Mouse (Mus musculus) retina, adult 2 months (tissue): ENCODE results near the gene Stat3.

Experiments used
- DNase-seq: peaks from one replicate; pipeline ENCODE4 v3.0.0-alpha.2; 2012; ENCODE audit warnings: low read depth, low spot score

The Stat3 gene

DNA sequence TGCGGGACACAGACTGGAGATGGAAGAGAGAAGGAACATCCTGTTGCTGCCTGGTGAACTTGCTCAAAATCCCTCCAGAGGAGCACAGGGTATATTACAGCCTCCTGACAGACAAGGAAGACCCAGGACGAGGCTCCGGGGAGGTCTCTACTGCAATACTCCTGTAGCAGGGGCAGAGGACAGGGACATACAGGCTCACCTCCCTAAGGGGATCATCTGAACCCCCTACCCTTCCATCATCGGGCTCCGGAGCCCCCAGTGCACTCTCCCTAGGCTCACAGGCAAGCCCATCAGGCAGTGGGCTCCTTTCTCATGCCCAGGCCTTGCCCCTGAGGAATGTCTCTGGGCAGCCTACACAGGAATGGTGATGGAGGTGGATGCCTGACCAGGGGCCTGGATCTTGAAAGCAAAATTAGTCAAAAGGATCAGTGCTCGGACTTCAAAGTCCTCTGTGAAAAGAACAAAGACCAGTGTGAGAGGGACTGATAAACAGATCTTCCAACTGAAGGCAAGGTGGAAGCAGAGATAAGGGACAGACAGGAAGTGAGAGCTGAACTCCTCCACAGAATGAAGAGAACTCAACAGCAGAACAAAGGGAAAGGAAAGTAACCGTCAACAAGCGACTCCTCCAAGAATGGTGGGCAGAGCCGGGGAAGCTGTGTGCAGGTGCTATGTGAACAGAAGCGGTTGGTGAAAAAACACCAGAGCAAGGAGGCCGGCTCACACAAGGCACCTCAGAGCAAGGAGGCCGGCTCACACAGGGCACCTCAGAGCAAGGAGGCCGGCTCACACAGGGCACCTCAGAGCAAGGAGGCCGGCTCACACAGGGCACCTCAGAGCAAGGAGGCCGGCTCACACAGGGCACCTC lies 47.9 kb downstream of the Stat3 start:
- no peak for DNase-seq

DNA sequence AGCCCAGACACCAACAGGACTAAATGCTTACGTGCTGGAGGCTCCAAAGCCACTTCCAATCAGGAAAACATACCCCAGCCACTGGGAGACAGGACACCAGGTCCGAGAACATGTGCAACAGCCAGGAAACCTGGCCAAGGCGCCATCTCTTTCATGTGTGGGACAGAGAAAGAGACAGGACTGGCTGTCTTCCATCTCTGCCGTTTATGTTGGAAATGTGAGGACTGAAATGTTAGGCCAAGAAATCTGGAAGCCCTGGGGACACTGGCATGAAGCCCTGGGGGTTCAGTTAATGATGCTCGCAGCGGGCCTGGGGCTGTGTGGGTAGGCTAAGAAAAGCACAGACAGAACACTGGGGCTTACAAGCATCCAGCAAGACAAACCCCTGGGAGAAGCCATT lies 48.9 kb downstream of the Stat3 start:
- DNase-seq, result no peak

DNA sequence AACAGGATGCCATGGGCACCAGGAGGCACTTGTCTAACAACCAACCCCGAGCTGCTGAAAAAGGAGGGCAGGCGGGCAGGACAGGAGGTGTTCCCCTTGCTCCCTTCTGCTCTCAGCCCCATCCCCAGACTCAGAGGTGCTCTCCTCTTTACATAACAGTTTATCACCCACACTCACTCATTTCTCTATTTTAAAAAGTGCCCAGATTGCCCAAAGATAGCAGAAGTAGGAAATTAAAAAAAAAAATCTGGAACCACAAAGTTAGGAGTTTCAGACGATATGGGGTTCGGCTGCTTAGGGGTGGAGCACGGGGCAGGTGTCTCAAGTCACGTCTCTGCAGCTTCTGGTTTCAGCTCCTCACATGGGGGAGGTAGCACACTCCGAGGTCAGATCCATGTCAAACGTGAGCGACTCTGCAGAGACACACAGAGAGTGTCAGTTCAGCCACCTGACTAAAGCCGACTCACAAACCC lies 51.0 kb downstream of the Stat3 start:
- DNase-seq, result no peak

DNA sequence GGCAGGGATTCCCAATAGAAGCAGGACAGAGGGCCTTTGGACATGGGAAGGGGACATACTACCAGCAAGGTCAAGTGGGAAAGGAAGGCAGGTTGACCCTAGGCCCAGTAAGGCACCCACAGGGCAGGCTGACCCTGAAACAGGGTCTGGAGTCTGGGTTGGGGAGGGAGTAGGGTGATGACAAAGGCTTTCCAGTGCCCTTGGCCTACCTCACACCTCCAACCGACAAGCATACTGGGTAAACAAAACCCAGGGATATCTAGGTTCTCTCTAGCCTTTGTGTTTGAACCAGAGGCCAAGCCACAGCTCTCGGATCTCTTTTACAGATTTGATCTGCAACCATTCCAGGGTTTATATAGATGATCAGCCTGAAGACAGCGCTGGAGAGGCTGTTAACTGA lies 51.6 kb downstream of the Stat3 start:
- no peak for DNase-seq

DNA sequence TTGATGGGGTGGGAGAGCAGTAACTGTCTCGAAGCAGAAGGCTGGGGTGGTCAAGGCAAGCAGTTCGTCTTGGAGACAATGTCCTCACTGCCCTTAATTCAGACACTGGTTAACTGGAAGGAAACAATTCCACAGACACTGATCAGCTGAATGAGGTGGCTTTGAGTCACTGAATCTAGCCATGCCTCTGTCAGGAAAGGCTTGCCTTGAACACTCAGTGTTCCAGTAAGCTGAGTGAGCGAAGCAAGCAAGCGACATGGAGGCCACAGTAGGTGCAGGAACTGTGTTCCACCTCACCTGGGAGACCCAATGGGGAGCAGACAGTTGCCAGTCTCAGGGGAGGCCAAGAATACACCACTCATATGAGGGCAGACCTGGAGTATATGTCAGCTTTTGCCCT lies 52.1 kb downstream of the Stat3 start:
- DNase-seq, result no peak

DNA sequence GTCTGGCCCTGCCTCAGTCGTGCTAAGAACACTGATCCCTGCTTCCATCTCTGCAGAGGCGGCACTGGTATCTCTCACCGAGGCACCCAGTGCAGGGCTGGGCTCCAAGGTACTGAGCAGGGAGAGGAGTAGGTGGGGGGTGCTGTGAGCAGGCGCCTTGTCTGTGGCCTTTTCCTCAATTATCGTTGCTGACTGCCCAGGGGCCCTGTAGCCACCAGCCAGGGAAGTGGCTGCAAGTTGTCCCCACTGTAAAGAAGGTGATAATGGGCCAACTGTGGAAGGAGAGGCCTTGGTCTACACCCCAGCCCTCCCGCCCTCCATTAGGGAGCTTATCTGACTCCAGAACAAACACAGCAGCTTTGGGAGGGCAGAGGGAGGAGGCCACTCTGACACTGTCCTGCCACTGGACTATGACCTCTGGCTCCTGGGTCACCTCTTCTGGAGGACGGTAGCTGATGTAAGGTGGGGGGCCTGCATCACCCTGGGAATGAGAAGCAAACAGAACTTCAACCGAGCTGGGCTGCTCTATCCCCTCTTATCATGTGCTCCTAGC lies 53.1 kb downstream of the Stat3 start:
- no peak for DNase-seq

DNA sequence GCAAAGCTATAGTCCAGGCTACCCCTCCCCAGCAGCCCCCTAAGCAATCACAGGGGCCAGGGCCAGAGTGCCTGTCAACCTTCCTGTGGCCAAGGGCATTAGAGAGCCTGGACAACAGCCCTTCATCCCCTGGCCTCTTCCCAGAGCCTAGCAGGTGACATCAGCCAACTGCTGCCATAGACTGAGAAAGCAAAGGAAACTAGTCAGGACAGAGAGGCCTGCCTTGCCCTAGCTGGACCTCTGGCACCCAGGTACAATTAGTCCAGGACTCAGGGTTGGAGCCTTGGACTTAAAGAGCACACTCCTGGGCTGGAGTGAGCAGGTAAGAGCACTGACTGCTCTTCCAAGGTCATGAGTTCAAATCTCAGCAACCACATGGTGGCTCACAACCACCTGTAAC lies 53.9 kb downstream of the Stat3 start:
- no peak for DNase-seq

DNA sequence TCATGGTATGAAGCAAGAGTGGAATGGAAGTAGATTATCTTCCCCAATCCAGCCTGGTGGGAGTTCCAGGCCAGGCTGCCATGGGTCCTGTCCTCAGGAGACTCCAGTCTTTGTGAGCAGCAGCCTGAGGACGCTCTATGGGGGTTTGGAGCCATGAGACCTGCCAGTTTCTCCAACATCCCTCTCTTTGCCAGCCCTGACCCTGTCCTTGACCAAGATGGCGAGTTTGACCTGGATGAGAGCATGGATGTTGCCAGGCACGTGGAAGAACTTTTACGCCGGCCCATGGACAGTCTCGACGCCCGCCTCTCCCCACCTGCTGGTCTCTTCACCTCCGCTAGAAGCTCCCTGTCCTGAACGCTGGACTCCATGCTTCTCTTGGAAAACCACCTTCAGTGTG lies 55.7 kb downstream of the Stat3 start:
- no peak for DNase-seq

DNA sequence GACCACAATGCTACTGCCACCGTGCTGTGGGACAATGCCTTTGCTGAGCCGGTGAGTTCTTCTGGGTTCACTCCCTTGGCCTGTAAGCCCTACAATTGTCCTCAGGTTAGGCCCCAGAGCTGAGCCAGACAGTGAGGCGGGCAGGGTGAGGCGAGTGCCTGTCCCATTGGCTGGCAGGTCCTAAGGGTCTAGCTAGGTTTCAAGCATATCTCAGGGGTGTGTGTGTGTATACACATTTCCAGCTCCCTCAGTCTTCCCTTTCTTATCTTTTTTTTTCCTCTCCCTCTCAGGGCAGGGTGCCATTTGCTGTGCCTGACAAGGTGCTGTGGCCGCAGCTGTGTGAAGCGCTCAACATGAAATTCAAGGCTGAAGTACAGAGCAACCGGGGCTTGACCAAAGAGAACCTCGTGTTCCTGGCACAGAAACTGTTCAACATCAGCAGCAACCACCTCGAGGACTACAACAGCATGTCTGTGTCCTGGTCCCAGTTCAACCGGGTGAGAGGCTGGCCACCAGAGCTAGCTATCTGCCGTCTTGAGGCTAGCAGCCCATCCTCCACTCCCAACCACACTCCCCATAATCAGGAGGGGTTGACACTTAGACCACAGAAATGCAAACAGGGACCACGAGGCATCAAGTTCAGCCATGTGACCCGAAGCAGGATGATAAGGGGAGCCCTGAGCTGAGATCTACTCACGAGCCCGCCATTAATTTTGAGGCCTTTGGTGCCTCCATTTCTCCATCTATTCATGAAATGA lies 59.8 kb downstream of the Stat3 start:
- no peak for DNase-seq

DNA sequence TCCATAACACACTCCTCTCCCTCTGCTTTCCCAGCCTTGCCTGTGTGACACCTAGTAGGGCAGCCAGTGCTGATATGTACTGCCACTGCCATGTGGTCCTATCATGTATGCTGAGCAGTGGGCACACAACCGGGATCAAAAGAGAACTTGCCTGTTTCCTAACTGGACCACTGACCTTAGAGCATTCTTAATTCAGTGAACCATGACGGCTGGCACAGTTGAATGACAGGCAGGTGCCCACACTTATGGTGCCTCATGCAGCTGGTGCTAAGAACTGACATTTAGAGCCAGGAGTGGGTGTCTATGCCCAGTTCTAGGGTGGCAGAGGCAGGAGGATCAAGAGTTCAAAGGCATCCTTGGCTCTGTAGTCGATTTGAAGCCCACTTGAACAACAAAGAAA lies 63.6 kb downstream of the Stat3 start:
- DNase-seq, result no peak

DNA sequence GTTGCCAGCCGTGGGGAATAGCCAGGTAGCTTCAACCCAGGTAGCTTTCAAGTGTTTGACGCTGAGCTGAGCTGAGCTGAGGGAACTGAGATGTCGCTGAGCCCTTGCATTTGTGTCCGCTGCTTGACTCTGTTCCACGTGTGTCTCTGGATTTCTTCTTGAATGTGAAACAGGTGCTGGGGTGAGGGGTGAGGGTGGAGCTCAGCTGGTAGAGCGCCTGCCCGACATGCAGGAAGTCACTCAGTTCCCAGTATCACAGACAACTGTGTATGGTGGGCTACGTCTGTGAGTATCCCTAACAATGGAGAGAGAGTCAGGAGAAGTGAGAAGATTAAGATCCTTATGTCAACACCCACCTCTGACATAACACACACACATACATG lies 68.4 kb downstream of the Stat3 start:
- no peak for DNase-seq

DNA sequence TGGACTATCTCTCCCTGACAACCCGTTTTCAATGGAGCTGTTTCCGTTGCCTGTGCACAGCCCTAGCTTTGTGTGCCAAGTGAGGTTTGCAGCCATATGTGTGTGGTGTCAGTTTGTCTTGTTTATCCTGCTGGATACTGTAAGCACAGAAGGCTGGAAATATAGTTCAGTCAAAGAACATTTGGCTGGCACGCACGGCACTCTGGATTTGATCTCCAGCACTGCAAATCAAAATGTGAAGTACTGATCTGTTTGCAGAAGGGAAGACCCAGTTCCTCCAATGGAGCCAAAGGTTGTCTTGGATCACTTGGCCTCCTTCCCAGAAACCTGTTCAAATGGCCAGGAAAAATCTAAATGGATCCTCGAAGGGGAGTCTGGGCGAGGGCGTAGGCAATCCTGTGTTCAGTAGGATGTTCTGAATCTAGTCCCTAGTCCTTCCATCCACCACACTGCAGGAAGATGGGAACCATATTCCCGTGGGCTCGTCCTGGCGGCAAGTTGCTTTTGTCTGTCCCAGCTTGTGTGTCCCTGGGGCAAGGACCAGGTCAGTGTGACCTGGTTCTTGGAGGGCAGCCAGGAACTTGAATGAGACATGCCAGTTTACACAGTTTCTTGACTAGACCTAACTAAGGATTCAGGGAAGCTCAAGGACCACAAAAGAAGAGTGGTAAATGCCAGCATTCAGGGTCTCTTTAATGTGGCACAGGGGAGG lies 68.9 kb downstream of the Stat3 start:
- DNase-seq, result no peak

DNA sequence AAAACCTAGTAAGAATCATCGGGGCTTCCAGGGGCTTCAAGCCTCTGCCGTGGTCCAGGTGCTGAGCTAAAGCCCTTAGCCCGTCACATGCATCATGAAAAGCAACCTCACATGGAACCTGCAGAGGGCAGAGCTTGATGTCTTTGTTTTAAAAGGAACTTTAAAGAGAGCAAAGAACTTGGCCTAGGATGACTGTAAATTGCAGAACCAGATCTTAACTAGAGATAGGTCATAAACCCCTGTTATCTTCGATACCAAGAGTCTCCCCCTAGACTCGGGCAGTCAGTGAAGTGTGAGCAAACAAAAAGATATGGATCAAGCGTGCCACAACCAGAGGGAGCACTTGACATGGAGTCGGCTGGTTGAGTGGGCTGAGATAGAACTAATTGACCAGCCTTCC lies 73.7 kb downstream of the Stat3 start:
- no peak for DNase-seq

DNA sequence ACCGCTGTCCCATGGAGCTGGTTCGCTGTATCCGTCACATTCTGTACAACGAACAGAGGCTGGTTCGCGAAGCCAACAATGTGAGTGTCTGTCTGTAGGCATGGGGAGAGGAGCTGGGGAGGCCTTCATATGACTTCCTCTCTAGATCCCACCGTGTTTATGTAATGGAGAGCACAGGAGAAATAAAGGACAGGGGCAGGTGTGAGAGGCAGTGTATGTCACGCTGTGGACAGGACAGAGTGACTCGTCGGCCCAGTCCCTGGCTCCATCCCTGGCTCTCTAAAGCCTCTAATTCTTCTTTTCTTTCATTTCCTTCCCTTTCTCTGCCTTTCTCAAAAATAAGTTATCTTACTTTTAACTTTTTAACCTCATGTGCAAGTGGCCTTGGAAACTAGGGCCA lies 76.2 kb downstream of the Stat3 start:
- DNase-seq, result no peak

DNA sequence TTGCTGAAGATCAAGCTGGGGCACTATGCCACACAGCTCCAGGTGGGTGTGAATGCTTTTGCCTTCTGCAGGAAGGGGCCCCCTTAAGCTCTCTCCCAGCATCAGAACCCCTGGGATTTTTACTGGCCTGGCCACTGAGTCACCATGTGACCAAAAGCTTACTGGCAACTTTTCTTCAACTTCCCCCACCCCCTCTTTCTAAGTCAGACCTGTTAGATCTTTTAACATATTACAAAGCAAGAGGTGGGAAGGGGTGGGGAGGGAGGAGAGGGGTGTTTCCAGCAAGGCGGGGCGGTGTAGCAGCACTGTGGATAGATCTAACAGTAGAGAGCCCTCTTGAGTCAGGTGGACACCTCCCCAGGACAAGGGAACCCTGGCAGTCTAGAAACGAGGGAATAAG lies 77.5 kb downstream of the Stat3 start:
- DNase-seq, result no peak

DNA sequence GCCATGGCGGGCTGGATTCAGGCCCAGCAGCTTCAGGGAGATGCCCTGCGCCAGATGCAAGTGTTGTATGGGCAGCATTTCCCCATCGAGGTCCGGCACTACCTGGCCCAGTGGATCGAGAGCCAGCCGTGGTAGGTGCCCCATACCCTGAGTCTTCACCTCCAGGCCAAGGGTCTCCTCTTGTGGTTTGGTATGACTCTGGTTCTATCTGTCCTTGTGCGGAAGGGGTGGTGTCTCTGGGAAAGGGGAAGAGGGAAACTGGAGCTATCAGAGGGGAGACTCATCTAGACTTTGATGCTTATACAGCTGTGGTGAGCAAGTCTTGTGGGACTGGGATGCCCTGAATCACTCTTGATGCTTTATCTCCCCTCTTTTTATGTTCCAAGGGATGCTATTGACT lies 78.0 kb downstream of the Stat3 start:
- DNase-seq, result no peak

DNA sequence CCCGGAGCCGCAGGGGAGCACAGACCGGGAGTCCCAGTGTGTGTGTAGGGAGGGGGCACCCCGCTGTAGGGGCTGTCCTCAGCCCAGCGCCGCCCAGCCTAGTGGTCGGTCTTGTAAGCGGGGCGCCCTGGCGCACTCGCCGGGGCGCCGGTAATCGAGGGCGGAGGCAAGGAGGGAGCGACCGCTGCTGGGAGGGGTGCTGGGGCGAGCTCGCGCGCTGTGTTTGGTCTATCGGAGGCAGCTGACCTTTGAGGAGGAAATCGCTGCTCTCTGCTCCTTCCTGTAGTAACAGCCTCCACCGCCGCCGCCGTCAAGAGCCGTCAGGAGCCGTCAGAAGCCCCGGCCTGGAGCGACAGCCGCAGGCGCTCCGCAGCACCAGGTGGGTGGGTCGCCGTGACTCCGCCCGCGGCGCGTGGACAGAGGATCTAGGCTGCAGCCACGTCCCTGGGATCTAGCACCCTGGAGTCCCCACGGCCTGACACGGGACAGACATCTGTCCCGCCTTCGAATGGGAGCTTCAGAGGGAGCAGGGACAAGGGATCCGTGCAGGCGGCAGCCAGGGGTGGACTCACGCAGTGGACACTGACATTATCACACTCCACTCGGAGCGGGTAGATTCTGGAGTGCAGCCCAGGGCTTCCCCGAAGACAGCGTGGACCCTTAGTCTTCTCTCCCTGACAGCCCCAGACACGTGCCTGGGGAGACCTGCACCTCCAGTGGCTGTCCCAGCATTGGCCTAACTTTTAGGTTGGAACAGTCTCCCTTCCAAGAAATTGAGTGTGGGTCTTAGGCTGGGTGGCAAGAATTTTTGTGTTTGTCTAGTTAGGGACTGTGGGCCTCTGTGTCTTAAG lies 78.9 kb downstream of the Stat3 start:
- DNase-seq, result no peak

DNA sequence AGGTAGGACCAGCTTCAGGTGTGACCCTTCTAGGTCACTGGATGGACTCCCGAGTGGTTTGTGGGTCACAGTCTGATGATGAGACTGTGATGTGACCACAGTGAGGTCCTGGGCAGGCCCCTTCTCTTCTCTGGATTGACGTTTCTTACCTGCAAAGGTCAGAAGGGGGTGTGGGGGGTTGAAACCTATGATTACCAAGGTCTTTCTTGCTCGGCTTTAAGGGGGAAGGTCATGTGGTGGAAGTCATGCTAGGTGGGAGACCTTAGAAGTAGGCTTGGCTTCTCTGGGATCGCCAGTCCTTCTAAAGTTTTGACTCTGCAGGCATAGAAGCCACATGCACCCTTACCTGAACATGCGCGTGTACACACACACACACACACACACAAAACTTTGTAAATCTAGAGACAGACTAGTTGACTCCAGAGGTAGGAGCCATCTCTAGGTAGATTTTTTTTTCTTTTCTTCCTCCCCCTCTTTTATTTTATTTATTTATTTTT lies 79.7 kb downstream of the Stat3 start:
- no peak for DNase-seq

DNA sequence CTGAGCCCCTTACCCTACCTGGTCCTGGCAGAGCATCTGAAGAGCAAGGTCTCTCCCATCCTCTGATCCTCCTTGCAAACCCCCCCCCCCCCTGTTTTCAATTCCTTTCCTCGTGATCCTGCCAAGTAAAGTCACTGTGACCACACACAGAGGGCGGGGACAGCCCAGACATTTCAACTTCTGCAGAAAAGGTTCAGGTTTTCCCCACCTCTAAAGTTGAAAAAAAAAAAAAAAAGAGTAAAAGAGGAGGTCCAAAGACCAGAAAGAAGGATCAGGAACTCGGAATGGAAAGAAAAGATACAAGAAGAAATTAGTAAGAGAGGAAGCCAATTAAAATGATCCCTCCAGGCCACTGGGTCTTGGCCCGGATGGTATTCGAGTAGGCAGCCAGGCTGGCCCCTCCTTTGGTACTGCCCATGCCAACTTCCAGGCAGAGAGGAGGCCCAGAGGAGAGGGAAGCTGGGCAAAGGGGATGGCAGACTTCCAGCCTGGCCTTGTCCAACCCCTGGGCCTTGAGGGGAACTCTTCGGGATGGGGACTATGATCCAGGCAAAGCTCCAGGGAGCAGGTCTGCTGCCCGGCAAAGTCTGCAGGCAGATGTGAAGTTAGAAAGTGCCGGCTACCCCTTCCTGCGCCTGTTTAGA lies 80.3 kb downstream of the Stat3 start, which contains the start of gene Stat5a:
Stat5a (plus strand) TSS at position 417 of the 644 bp plus-strand sequence.
- DNase-seq, result no peak

DNA sequence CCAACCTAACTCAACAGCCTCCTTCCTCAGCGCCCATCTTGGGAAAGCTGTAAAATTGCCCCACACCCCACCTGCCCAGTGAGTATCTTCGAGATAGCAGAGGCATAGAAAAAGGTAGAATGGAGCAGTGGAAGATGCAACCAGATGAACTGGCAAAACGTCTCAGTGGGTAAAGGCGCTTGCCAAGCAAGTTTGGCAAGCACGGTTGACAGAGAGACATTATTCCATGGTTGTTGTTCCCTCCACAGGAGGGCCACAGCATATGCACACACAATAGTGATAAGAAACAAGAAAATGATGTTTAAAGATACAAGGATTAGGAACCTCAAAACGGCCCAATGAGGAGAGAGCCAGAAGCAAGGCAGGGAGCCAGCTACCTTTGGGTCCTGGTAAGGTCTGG lies 81.4 kb downstream of the Stat3 start:
- no peak for DNase-seq
